In the genomic region with DNA sequence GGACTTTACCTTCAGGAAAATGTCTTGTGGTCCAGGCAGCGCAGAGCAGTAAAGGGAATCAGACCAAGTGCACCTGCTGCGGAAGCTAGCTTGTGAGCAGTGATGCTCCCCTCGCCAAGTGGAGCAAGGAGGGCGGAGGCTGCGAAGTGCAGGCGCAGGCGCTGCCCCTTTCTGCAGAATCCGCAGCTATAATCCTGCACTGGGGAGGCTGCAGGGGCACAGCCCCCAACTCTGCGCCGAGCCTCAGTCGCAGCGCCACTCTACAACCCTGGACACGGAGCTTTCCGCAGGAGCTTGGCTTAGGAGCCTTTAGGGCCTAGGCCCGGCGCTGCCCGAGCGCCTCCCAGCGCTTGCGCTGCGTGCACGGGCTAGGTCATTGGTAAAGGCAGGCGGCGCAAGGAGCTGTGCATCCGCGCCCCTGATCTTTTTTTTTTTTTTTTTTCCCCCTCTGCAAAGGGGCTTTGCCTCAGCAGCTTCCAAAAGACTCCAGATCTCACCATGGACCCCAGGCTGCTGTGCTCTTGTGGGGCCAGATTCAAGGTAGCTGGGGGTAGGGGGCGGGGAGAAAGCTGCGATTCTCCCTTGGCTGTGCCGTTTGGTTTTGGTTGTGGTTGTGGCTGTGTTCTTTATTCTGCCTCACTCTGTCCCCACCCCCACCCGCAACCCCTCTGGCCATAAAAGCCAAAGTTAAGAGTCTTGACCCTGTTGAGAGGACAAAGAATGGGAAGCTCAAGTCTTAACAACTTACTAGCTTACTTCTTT, we compare ENCODE assay signal across 9 mouse cellular contexts. TPM values are rescaled to one million over a fixed set of nuclear protein-coding genes. Genes with fewer than 3 reads are reported as not detected.
DNase-seq lines count a peak whose midpoint lies in the region; ATAC-seq lines count a peak whose summit lies in the region.
"Had no signal": no experiment of that assay in that cellular context is flagged by ENCODE, and none has a peak within 500 bp of the region (broad histone marks: within the 10 kb centered on the region; RNA-seq: fewer than 3 reads in every experiment).

No protein-coding gene starts in this region.

- intact Hi-C loops in left cerebral cortex, postnatal 4 days (cut with DNase I): no loop called here

- H3K27me3 ChIP-seq in embryonic facial prominence, embryonic 10.5 days (replicated peaks; ENCODE audit: low read depth, poor library complexity, severe bottlenecking): peaks cover 6% of the 10 kb centered on the region; the same call in 1 of the 2 replicates
- H3K27me3 ChIP-seq in hindbrain, embryonic 15.5 days: no peaks in the 10 kb centered on the region

- H3K4me1 ChIP-seq in embryonic facial prominence, embryonic 10.5 days: no peaks in the 10 kb centered on the region
- no peaks in the 10 kb centered on the region for H3K4me1 ChIP-seq in hindbrain, embryonic 15.5 days (replicated peaks)

- H3K4me2 ChIP-seq in hindbrain, embryonic 15.5 days: peak overlapping the region; percentile 58

- H3K4me3 ChIP-seq in embryonic facial prominence, embryonic 10.5 days: peak overlapping the region; percentile 53
- H3K4me3 ChIP-seq in hindbrain, embryonic 15.5 days: peak overlapping the region; percentile 50

- H3K27ac ChIP-seq in embryonic facial prominence, embryonic 10.5 days (replicated peaks): no peak overlapping the region
- peak overlapping the region; percentile 86 for H3K27ac ChIP-seq in hindbrain, embryonic 15.5 days (replicated peaks)
- H3K27ac ChIP-seq: liver, embryonic 14.5 days had no signal

- 10% methylated on average over 30 of the region's 30 CpGs for WGBS in embryonic facial prominence, embryonic 10.5 days
- 13% methylated on average over 22 of the region's 30 CpGs for WGBS in hindbrain, embryonic 15.5 days

- no peaks in the 10 kb centered on the region for H3K36me3 ChIP-seq in embryonic facial prominence, embryonic 10.5 days (replicated peaks)
- H3K36me3 ChIP-seq in hindbrain, embryonic 15.5 days: no peaks in the 10 kb centered on the region

- peak; percentile 97 for ATAC-seq in hindbrain, embryonic 15.5 days (ENCODE audit: low FRiP score, low read depth)

- no peaks in the 10 kb centered on the region for H3K9me3 ChIP-seq in embryonic facial prominence, embryonic 10.5 days
- no peaks in the 10 kb centered on the region for H3K9me3 ChIP-seq in hindbrain, embryonic 15.5 days

- peak; percentile 15 for DNase-seq in ovary, postnatal 36 days (ENCODE audit: low spot score)
- no peak for DNase-seq in ovary, postnatal 10 days (ENCODE audit: low spot score)
- peak; percentile 61 for DNase-seq in embryonic facial prominence, embryonic 10.5 days (ENCODE audit: low spot score)
- DNase-seq in left cerebral cortex, postnatal 4 days: peak; percentile 71
- peak; percentile 77 for DNase-seq in retina, postnatal 1 day
- DNase-seq in thymus, adult 18-20 months: no peak
- DNase-seq in urinary bladder, postnatal 10 days (ENCODE audit: low spot score): no peak

- H3K9ac ChIP-seq in hindbrain, embryonic 15.5 days: peak overlapping the region; percentile 69
- H3K9ac ChIP-seq: liver, embryonic 14.5 days had no signal

RNA-seq across cellular contexts. Expression of a gene that starts 9.0 kb away (rescaled TPM):
- not detected in 2 replicates for polyA plus RNA-seq in embryonic facial prominence, embryonic 10.5 days (2016; fragmentation: Nextera tagmentation; extraction: Ambion mirVana)
- polyA plus RNA-seq in hindbrain, embryonic 15.5 days (2015; fragmentation: Nextera tagmentation; extraction: Ambion mirVana): 0.14 TPM in 1 of 2 replicates, not detected in the other
- total RNA-seq in left cerebral cortex, postnatal 4 days (2021): 1 to 10 TPM; 1.4 to 2.2 TPM
- polyA plus RNA-seq: liver, embryonic 14.5 days had no signal

RNA-seq across cellular contexts. Expression of a gene that starts 44.9 kb away (rescaled TPM):
- 7.9 and 8.7 TPM in 2 replicates for polyA plus RNA-seq in embryonic facial prominence, embryonic 10.5 days (2016; fragmentation: Nextera tagmentation; extraction: Ambion mirVana)
- polyA plus RNA-seq in hindbrain, embryonic 15.5 days (2015; fragmentation: Nextera tagmentation; extraction: Ambion mirVana): 23.2 and 24.9 TPM in 2 replicates
- 10 to 100 TPM; 41.6 to 42.3 TPM for total RNA-seq in left cerebral cortex, postnatal 4 days (2021)

Comparison
In these comparisons a context has a peak if more than half of its experiments do, and no peak if none do; other contexts are left out.
1. DNase-seq: peak in ovary, postnatal 36 days (single experiment), embryonic facial prominence, embryonic 10.5 days (single experiment), left cerebral cortex, postnatal 4 days (single experiment) and retina, postnatal 1 day (single experiment); none in ovary, postnatal 10 days (single experiment), thymus, adult 18-20 months (0 of 2) and urinary bladder, postnatal 10 days (single experiment).